Mouse (Mus musculus) retina, postnatal 7 days (tissue): ENCODE measurements around the gene C2.

Experiments
- DNase-seq: peaks from one replicate; pipeline ENCODE4 v3.0.0-alpha.2; 2012; ENCODE audit warnings: low read depth, low spot score

Gene C2

DNA sequence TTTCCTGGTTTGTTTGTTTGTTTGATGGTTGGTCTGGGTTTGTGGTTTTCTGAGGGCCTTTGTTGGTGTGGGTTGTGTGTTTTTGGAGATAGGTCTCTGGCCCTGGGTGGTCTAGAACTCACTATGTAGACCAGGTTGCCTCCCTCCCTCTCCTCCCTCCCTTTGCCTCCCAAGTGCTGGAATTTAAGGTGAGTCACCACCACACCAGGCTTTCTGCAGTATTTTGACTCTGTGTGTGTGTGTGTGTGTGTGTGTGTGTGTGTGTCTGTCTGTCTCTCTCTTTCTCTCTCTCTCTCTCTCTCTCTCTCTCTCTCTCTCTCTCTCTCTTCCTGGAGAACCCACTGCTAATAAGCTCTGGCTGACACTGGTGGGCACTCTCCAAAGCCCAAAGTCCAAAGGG, 16.9 kb downstream of the C2 start:
- DNase-seq: no peak

- no peak for DNase-seq
Measured at GRCm38 (mm10) chr17:34879336-34879879, 18.7 kb downstream of the C2 start, which contains the start of gene Zbtb12. Gene Zbtb12 (plus strand): TSS chr17:34879483.

DNA sequence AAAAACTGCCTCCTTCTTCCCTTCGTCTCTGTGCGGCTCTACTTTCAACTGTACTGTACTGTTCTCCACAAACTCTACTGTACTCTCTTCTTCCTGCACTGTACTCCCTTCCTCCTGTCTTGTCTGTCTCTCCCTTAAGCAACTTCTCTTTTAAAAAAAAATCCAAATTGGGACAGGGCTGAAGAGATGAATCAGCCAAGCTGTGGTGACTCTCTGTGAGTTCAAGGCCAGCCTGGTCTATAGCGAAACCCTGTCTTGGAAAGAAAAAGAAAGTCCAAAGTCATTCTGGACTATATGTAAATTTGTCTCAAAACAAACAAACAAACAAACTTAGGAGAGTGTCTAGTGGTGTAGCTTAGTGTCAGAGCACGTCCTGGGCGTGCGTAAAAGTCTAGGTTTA, 23.7 kb downstream of the C2 start:
- no peak for DNase-seq

DNA sequence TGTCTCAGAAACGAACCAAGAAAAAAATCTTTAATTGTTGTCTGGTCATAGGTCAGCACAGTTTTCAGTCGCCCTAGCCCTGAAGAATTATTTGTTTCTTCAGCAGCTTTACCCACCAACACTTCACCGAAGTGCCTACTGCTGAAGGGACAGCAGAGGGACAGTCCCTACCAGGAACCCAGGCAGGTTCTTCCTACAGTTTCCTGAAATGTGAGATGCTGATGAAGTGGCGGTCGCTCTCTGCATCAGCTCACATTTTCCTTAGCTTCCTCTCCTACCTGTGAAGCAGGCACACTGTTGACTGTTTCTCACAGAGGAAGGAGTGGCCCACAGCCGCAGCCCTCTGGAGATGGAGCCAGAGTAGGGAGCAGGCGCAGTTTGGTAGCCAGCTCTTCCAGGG, 32.1 kb downstream of the C2 start:
- DNase-seq: no peak

DNA sequence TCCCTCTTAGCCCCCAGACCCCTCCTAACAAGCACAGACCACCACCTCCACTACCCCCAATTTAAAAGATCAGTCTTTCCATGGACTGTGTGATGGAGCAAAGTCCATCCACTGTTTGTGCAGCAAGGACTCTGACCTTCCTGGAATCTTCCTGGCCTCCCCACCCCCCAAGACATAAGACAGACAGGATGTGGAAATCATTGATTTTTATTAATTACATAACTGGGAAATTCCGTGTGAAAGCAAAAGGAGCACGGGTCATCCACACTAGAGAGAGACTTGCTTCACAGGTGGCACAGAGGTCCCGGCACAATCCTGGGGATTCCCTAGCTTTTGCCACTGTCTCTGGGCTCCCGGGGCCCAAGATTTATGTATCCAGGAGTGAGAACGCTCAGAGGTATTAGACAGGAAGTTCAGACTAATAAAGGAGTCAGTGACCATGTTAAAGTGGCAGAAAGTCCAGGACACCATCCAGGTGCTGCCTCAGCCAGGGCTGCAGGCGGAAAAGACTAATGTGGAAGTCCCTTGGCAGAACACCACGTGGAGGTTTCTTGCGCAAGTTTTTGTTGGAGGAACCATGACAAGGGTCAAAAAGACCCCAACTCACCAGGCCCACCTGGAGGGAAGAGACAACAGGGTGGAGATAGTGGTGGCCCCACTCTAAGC, 35.5 kb downstream of the C2 start, which contains the start of gene Cfb:
Cfb (minus strand) TSS at position 103 of the 666 bp plus-strand sequence.
- no peak for DNase-seq

DNA sequence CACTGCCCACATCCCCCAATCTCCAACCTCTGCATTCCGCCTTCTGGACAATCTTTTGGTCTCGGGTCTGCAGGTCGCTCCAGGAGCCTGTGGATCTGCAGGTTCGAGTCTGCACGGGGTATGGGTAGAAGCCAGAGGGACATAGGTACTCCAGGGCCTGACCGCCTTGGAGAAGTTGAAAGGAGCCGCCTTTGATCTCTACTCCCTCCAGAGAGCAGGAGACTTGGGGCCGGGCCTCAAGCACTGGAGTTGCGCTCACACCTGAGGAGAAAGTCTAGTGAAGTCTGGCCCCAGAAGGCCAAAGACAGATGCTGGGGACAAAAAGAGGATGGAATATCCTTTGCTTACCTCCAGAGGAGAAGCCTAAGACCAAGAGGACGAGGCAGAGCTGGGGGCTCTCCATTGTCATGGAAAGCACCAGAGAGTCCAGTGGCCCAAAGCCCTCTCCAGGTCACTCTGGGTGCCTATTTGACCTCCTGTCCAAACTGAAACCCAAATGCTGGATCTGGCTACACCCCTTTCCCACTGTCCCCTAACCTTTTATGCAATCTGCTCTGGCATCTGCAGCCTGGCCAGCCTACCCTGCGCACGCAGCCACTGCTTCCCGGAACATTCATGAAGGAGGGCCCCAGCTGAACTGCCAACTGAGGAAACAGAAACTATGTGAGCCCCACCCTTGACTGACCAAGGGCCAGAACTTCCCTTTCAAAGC, 36.2 kb downstream of the C2 start:
- DNase-seq: no peak

GRCm38 (mm10) chr17:34860514-34860913, 37.6 kb downstream of the C2 start:
- no peak for DNase-seq

GRCm38 (mm10) chr17:34858670-34859069, 39.4 kb downstream of the C2 start:
- no peak for DNase-seq

- DNase-seq: peak; percentile 28
Measured at GRCm38 (mm10) chr17:34855825-34856224, 42.2 kb downstream of the C2 start.

- no peak for DNase-seq
Measured at GRCm38 (mm10) chr17:34854761-34855160, 43.3 kb downstream of the C2 start.

DNA sequence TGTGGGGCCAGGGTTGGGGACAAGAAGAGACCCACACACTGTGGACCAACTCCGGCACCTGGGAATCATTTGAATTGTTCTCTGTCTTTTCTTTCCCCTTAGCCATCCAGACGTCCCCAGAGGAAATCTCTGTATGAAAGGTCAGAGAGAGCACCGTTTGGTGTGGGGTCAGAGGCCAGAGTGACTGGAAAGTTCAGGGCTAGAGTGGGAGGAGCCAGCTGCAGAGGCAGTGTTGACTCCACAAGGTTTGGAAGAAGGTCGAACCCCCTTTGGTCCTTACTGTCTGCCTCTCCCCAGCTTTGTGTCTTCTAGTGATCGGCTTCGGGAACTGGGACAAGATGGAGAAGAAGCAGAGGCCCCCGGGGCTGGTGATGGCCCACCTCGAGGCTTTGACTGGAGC, 44.6 kb downstream of the C2 start:
- no peak for DNase-seq

- DNase-seq: no peak
Measured at GRCm38 (mm10) chr17:34850517-34851125, 47.4 kb downstream of the C2 start.

- peak; percentile 94 for DNase-seq
Measured at GRCm38 (mm10) chr17:34849722-34850516, 48.1 kb downstream of the C2 start, which contains the start of the genes Skiv2l and Nelfe. Gene Skiv2l (minus strand): TSS chr17:34850210. Gene Nelfe (plus strand): TSS chr17:34850391.

- no peak for DNase-seq
Measured at GRCm38 (mm10) chr17:34847615-34848014, 50.5 kb downstream of the C2 start.

DNA sequence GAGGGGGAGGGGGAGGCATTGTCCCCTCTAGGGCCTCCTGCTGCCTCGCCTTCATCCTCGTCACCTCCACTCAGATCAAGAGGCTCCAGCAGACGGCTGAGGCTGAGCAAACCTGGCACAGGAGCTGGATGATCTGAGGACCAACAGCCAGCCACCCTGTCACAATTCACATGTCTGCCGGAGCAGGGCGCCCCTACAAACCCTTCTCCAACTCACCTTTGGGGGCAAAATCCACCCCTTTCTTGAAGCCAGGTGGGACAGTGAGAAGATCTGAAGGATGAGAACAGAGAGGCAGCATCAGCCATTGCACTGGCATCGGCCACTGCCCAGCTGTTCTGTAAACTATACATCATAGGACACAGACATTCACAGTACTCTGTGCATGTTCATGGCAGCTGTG, 50.9 kb downstream of the C2 start:
- no peak for DNase-seq

DNA sequence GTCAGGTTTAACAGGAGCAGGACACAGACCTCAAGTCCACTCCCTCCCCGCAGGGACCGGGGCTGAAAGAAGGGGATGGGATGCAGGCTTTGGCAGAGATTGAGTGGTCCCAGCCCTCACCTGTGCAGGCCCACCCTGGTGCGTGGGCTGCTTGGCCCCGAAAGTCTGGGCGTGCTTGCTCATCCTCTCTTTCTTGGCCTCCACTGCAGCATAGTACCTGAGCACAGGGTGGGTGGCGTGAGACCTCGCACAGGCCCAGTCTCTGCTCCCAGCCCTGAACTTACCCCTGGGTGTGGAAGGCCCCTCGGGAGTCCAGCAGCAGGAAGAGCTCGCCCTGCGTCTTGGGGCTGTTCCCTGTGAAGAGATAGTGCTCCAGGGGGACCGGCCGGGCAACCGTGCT, 53.2 kb downstream of the C2 start:
- DNase-seq: no peak

GRCm38 (mm10) chr17:34840736-34841307, 57.2 kb downstream of the C2 start:
- DNase-seq: no peak

DNA sequence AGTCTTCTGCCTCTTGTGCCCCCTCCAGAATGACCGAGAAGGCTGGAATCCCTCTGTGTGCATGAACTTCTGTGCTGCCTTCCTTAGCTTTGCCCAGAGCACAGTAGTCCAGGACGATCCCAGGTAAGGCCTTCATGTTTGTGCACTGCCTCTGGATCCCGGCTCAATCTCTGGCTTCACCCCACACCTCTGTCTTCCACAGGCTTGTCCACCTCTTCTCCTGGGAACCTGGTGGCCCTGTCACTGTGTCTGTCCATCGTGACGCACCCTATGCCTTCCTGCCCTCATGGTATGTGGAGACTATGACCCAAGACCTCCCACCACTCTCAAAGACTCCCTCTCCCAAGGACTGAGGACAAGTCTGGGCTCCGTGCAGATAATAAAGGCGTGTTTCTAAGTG, 59.3 kb downstream of the C2 start:
- DNase-seq: no peak

DNA sequence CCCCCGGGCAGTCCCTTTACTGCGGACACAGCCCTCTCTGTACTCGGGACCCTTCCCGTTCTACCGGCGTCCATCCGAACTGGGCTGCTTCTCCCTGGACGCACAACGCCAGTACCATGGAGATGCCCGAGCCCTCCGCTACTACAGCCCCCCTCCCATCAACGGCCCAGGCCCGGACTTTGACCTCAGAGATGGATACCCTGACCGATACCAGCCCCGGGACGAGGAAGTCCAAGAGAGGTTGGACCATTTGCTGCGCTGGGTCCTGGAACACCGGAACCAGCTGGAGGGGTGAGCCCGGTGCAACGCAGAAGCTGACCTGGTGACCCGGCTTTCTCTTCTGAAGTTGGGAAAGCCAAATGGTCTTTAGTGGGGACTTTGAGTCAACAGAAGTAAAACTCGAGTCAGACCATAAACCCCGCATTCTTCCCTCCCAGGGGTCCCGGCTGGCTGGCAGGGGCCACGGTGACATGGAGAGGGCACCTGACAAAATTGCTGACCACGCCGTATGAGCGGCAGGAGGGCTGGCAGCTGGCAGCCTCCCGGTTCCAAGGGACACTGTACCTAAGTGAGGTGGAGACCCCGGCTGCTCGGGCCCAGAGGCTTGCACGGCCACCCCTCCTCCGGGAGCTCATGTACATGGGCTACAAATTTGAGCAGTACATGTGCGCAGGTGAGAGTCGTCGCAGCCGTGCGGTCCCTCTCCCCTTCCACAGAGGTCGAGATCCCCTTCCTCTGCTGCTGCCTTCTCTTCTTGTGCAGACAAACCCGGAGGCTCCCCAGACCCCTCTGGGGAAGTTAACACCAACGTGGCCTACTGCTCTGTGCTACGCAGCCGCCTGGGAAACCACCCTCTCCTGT, 60.4 kb downstream of the C2 start:
- DNase-seq: no peak

- DNase-seq: peak; percentile 93
Measured at GRCm38 (mm10) chr17:34836856-34837221, 61.2 kb downstream of the C2 start, which contains the start of the genes Stk19 and Dxo. Gene Stk19 (minus strand): TSS chr17:34836945. Gene Dxo (plus strand): TSS chr17:34837019.
